Mouse (Mus musculus): ENCODE results near the gene Msi2. TPM values are rescaled to one million over a fixed set of nuclear protein-coding genes. Genes with fewer than 3 reads are reported as not detected.
A peak's percentile ranks its signal among the peaks of the same experiment; 100 is the strongest.

Gene Msi2
- polyA plus RNA-seq, 1 experiment from 2014 or later: 41.0 TPM

GRCm38 (mm10) chr11:88520951-88521730 is 197.2 kb downstream of the Msi2 start:
- Histone ChIP-seq H3K36me3 (no peaks in the 10 kb centered on the region), H3K27me3 (no peaks in the 10 kb centered on the region), H3K4me1 (replicated peaks) (peaks cover 83% of the 10 kb centered on the region), H3K27ac (peak overlapping the region; percentile 84), H3K4me2 (replicated peaks) (no peak overlapping the region; the same call in 1 of the 2 replicates), H3K4me3 (replicated peaks) (no peak overlapping the region), H3K9me3 (no peaks in the 10 kb centered on the region), H3K9ac (replicated peaks) (no peak overlapping the region)
- ATAC-seq: peak; percentile 41
- 41% methylated on average over 19 of the region's 19 CpGs for WGBS

- Histone ChIP-seq H3K9me3 (no peaks in the 10 kb centered on the region), H3K4me3 (replicated peaks) (no peak overlapping the region), H3K27me3 (no peaks in the 10 kb centered on the region), H3K4me2 (replicated peaks) (no peak overlapping the region), H3K36me3 (no peaks in the 10 kb centered on the region), H3K27ac (no peak overlapping the region), H3K9ac (replicated peaks) (no peak overlapping the region), H3K4me1 (replicated peaks) (peaks cover 83% of the 10 kb centered on the region)
- no peak for ATAC-seq
- WGBS: 92% methylated on average over 3 of the region's 3 CpGs
Measured at GRCm38 (mm10) chr11:88518361-88518760, 200.0 kb downstream of the Msi2 start.

- Histone ChIP-seq H3K27ac (peak overlapping the region; percentile 67), H3K4me3 (replicated peaks) (no peak overlapping the region), H3K9ac (replicated peaks) (0 out of 2 replicates have a peak overlapping the region, but pooled peaks have one; percentile 30), H3K36me3 (no peaks in the 10 kb centered on the region), H3K4me2 (replicated peaks) (no peak overlapping the region), H3K9me3 (no peaks in the 10 kb centered on the region), H3K4me1 (replicated peaks) (peaks cover 83% of the 10 kb centered on the region), H3K27me3 (no peaks in the 10 kb centered on the region)
- no peak for ATAC-seq
- 37% methylated on average over 12 of the region's 12 CpGs for WGBS
Measured at GRCm38 (mm10) chr11:88516596-88517485, 201.5 kb downstream of the Msi2 start.

- WGBS: 63% methylated on average over 6 of the region's 6 CpGs
- no peaks in the 10 kb centered on the region for H3K36me3 ChIP-seq
- H3K27ac ChIP-seq: peak overlapping the region; percentile 67
- H3K4me3 ChIP-seq (replicated peaks): no peak overlapping the region
- ATAC-seq: no peak
- H3K4me1 ChIP-seq (replicated peaks): peaks cover 82% of the 10 kb centered on the region
- H3K4me2 ChIP-seq (replicated peaks): no peak overlapping the region
- H3K9ac ChIP-seq (replicated peaks): 0 out of 2 replicates have a peak overlapping the region, but pooled peaks have one; percentile 30
- H3K27me3 ChIP-seq: no peaks in the 10 kb centered on the region
- H3K9me3 ChIP-seq: no peaks in the 10 kb centered on the region
Measured at GRCm38 (mm10) chr11:88515736-88516583, 202.4 kb downstream of the Msi2 start.

GRCm38 (mm10) chr11:88515267-88515666 is 203.0 kb downstream of the Msi2 start:
- no peak overlapping the region for H3K4me3 ChIP-seq (replicated peaks)
- WGBS: 81% methylated on average over 2 of the region's 2 CpGs
- H3K27me3 ChIP-seq: no peaks in the 10 kb centered on the region
- H3K27ac ChIP-seq: peak overlapping the region; percentile 67
- no peak for ATAC-seq
- no peaks in the 10 kb centered on the region for H3K9me3 ChIP-seq
- H3K9ac ChIP-seq (replicated peaks): no peak overlapping the region
- H3K4me1 ChIP-seq (replicated peaks): peaks cover 82% of the 10 kb centered on the region
- no peaks in the 10 kb centered on the region for H3K36me3 ChIP-seq
- H3K4me2 ChIP-seq (replicated peaks): no peak overlapping the region

- H3K4me2 ChIP-seq (replicated peaks): no peak overlapping the region
- H3K9me3 ChIP-seq: no peaks in the 10 kb centered on the region
- H3K4me3 ChIP-seq (replicated peaks): no peak overlapping the region
- H3K27ac ChIP-seq: peak overlapping the region; percentile 71
- H3K36me3 ChIP-seq: no peaks in the 10 kb centered on the region
- 85% methylated on average over 12 of the region's 12 CpGs for WGBS
- H3K9ac ChIP-seq (replicated peaks): no peak overlapping the region
- H3K27me3 ChIP-seq: no peaks in the 10 kb centered on the region
- ATAC-seq: no peak
- peaks cover 88% of the 10 kb centered on the region for H3K4me1 ChIP-seq (replicated peaks)
Measured at GRCm38 (mm10) chr11:88514151-88514926, 204.0 kb downstream of the Msi2 start.

- Histone ChIP-seq H3K4me3 (replicated peaks) (no peak overlapping the region), H3K9ac (replicated peaks) (no peak overlapping the region), H3K4me1 (replicated peaks) (peaks cover 99% of the 10 kb centered on the region), H3K4me2 (replicated peaks) (no peak overlapping the region), H3K36me3 (no peaks in the 10 kb centered on the region), H3K27me3 (no peaks in the 10 kb centered on the region), H3K27ac (peak overlapping the region; percentile 71), H3K9me3 (no peaks in the 10 kb centered on the region)
- WGBS: 21% methylated on average over 4 of the region's 4 CpGs
- ATAC-seq: 0 out of 2 replicates have a peak, but pooled peaks have one; percentile 16
Measured at GRCm38 (mm10) chr11:88512580-88512979, 205.7 kb downstream of the Msi2 start.

- Histone ChIP-seq H3K4me2 (replicated peaks) (no peak overlapping the region), H3K4me3 (replicated peaks) (no peak overlapping the region), H3K27ac (no peak overlapping the region), H3K9ac (replicated peaks) (no peak overlapping the region; the same call in 1 of the 2 replicates), H3K27me3 (no peaks in the 10 kb centered on the region), H3K36me3 (no peaks in the 10 kb centered on the region), H3K9me3 (no peaks in the 10 kb centered on the region), H3K4me1 (replicated peaks) (peaks cover 99% of the 10 kb centered on the region)
- WGBS: 91% methylated on average over 8 of the region's 8 CpGs
- ATAC-seq: no peak
Measured at GRCm38 (mm10) chr11:88510282-88510850, 207.9 kb downstream of the Msi2 start.

- 93% methylated on average over 4 of the region's 4 CpGs for WGBS
- Histone ChIP-seq H3K9me3 (no peaks in the 10 kb centered on the region), H3K4me3 (replicated peaks) (no peak overlapping the region), H3K36me3 (no peaks in the 10 kb centered on the region), H3K4me1 (replicated peaks) (peaks cover 94% of the 10 kb centered on the region), H3K4me2 (replicated peaks) (no peak overlapping the region), H3K27me3 (no peaks in the 10 kb centered on the region), H3K27ac (no peak overlapping the region), H3K9ac (replicated peaks) (no peak overlapping the region)
- ATAC-seq: no peak
Measured at GRCm38 (mm10) chr11:88509464-88509863, 208.8 kb downstream of the Msi2 start.

- H3K9me3 ChIP-seq: no peaks in the 10 kb centered on the region
- ATAC-seq: peak; percentile 53; the same call in 1 of the 2 replicates
- no peaks in the 10 kb centered on the region for H3K27me3 ChIP-seq
- H3K9ac ChIP-seq (replicated peaks): peak overlapping the region; percentile 23; the same call in 1 of the 2 replicates
- no peak overlapping the region for H3K4me3 ChIP-seq (replicated peaks)
- H3K4me1 ChIP-seq (replicated peaks): peaks cover 81% of the 10 kb centered on the region
- peak overlapping the region; percentile 71 for H3K27ac ChIP-seq
- H3K4me2 ChIP-seq (replicated peaks): no peak overlapping the region
- H3K36me3 ChIP-seq: no peaks in the 10 kb centered on the region
- 70% methylated on average over 7 of the region's 7 CpGs for WGBS
Measured at GRCm38 (mm10) chr11:88508133-88508532, 210.2 kb downstream of the Msi2 start.

All from midbrain, embryonic 13.5 days (tissue).